Mouse (Mus musculus) hindbrain, embryonic 13.5 days (tissue): Measurements from ENCODE around the gene Ddx25. TPM values are rescaled to one million over a fixed set of nuclear protein-coding genes. Genes with fewer than 3 reads are reported as not detected.

Experiments
- ATAC-seq: fragments of 200-750 bp; cut with Nextera tagmentation; 2 replicates; pipeline ENCODE4 v1.8.0; 2017; ENCODE audit warnings: moderate TSS enrichment; ENCODE audit not compliant: low FRiP score
- H3K27ac ChIP-seq: fragments of 300-500 bp; sonication (generic); 2 replicates; pipeline ENCODE4 v1.5.1; 2015; ENCODE audit warnings: inconsistent platforms, mild to moderate bottlenecking, moderate library complexity
- H3K27me3 ChIP-seq: fragments of 300-500 bp; sonication (generic); 2 replicates; pipeline ENCODE4 v1.6.1; 2015; ENCODE audit warnings: mild to moderate bottlenecking, inconsistent platforms
- H3K36me3 ChIP-seq: fragments of 300-500 bp; sonication (generic); 2 replicates; pipeline ENCODE4 v1.6.1; 2015; ENCODE audit warnings: mild to moderate bottlenecking, inconsistent platforms
- H3K4me1 ChIP-seq: fragments of 300-500 bp; sonication (generic); replicated peaks from 2 replicates; pipeline ENCODE4 v1.6.1; 2015; ENCODE audit warnings: inconsistent platforms
- H3K4me2 ChIP-seq: fragments of 300-500 bp; sonication (generic); 2 replicates; pipeline ENCODE4 v1.6.1; 2015; ENCODE audit warnings: inconsistent platforms, mild to moderate bottlenecking, moderate library complexity
- H3K4me3 ChIP-seq: fragments of 300-500 bp; sonication (generic); 2 replicates; pipeline ENCODE4 v1.5.1; 2015; ENCODE audit warnings: mild to moderate bottlenecking, inconsistent platforms
- H3K9ac ChIP-seq: fragments of 300-500 bp; sonication (generic); 2 replicates; pipeline ENCODE4 v1.6.1; 2015; ENCODE audit warnings: mild to moderate bottlenecking, inconsistent platforms
- H3K9me3 ChIP-seq: fragments of 300-500 bp; sonication (generic); 2 replicates; pipeline ENCODE4 v1.6.1; 2016; ENCODE audit warnings: inconsistent platforms
- WGBS: fragments of 180-500 bp; shearing (Covaris S2); methylation state at CpG from one replicate; pipeline ENCODE4 v1.1.7; 2015; 5-methylcytosine and 5-hydroxymethylcytosine counted together
- polyA plus RNA-seq: library from polyadenylated mRNA; unstranded; fragments of >200 nt; fragmentation: Nextera tagmentation; extraction: Ambion mirVana; gene quantifications from 2 replicates; pipeline ENCODE4 v1.2.1, GENCODE M21; 2015

The Ddx25 gene
- polyA plus RNA-seq, 1 experiment from 2014 or later, result 23.5 TPM

DNA sequence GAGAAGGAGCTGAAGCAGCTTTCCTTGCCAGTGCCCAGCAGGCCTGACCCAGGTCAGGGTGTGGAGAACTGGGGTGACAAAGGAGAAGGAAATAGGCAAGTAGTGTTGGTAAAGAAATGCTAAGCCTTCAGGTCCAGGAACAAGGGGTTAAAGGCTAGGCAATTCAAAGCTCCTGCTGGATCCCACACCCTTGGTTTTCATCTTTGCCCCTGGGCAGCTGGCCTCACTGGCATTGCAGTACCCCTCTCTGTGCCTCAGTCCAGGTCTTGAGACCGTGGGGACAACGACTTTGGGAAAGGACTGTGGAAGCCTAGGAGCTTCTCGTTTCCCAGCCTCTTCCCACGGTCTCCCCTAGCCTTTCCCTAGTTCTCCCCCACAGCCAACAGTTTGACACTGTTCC, 44.4 kb downstream of the Ddx25 start:
- H3K9ac ChIP-seq, result no peak overlapping the region
- 87% methylated on average over 4 of the region's 4 CpGs for WGBS
- H3K36me3 ChIP-seq, result no peaks in the 10 kb centered on the region
- no peak overlapping the region for H3K27ac ChIP-seq
- H3K4me1 ChIP-seq, result no peaks in the 10 kb centered on the region
- H3K27me3 ChIP-seq, result peaks cover 14% of the 10 kb centered on the region; the same call in 1 of the 2 replicates
- no peak for ATAC-seq
- no peaks in the 10 kb centered on the region for H3K9me3 ChIP-seq
- no peak overlapping the region for H3K4me2 ChIP-seq
- no peak overlapping the region for H3K4me3 ChIP-seq

DNA sequence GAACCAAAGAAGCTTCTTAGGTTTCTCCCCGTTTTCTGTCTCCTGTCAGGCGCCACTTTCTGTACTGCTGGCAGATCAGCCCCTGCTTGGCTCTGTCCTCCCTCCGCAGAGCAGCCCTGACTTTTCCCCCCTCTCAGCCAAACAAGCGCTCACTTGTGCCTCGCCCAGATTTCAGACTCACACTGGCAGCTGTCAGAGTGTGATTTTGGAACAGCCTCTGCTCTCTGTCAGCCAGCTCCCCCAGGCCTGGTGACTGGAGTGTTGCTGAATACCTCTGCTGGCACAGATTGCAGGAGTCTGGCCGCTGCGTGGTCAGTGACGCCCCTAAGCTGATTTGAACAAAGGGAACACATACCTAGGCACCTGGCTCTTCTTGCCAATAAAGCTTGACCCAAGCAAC, 50.1 kb downstream of the Ddx25 start:
- H3K4me1 ChIP-seq, result peaks cover 5% of the 10 kb centered on the region; the same call in 1 of the 2 replicates
- H3K36me3 ChIP-seq, result peaks cover 9% of the 10 kb centered on the region
- H3K4me3 ChIP-seq, result no peak overlapping the region
- WGBS, result 64% methylated on average over 8 of the region's 8 CpGs
- H3K4me2 ChIP-seq, result no peak overlapping the region
- no peaks in the 10 kb centered on the region for H3K9me3 ChIP-seq
- 0 out of 2 replicates have a peak, but pooled peaks have one; percentile 41 for ATAC-seq
- H3K9ac ChIP-seq, result no peak overlapping the region
- no peak overlapping the region; the same call in 1 of the 2 replicates for H3K27ac ChIP-seq
- H3K27me3 ChIP-seq, result peaks cover 10% of the 10 kb centered on the region; the same call in 1 of the 2 replicates

DNA sequence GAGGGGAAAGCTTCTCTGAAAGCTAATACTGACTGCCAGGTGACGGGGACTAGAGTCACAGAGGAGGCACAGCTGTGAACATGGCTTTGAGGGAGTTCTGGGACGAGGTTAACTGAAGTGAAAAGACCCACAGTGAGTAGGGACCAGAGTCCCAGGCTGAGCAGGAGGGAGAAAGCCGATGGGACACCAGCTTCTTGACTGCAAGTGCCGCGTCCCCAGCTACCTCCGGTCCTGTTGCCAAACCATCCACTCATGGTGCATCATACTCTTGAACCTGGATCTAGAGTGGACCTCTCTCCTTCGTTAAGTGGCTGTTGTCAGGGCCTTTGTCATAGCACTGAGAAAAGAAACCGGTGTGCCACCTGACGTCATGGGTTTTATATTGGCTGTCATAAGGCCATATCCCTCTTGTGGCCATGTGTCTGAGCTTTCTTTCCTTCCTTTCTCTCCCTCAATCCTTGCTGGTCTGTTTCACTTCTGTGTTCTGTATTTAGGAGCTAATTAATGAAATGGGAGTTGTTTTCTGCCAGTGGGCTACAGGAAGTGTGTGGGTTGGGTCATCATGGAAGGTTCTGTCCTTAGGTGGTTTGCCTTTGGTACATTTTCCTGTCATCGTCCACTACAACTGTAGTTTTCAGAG, 55.8 kb downstream of the Ddx25 start:
- no peak overlapping the region for H3K4me2 ChIP-seq
- WGBS, result 90% methylated on average over 10 of the region's 10 CpGs
- no peak for ATAC-seq

DNA sequence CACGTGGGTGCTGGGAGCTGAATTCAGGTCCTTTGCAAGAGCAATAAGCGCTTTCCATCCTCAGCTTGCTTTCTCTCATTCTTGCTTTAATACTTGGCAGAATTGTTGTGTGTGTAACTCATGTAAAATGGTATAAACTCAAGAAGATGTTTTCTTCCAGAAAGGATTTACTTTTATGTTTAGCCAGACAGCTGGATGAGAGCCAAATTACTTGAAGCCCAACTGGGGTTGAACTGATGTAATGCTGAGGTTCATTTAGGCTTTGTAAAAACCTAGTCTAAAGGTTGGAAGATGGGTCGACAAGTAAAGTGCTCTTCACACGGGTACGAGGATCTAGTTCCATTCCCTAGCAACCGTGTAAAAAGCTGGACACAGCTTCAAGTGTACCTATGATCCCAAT, 58.4 kb downstream of the Ddx25 start:
- Histone ChIP-seq H3K27me3 (no peaks in the 10 kb centered on the region), H3K4me3 (no peak overlapping the region), H3K9ac (no peak overlapping the region), H3K9me3 (no peaks in the 10 kb centered on the region), H3K27ac (no peak overlapping the region), H3K4me2 (no peak overlapping the region), H3K36me3 (peaks cover 42% of the 10 kb centered on the region), H3K4me1 (peaks cover 9% of the 10 kb centered on the region)
- no peak for ATAC-seq
- WGBS, result 77% methylated on average over 6 of the region's 6 CpGs

More for the DNA sequence above, 55.8 kb downstream of the Ddx25 start:
- peaks cover 43% of the 10 kb centered on the region for H3K36me3 ChIP-seq
- H3K4me3 ChIP-seq, result no peak overlapping the region
- no peak overlapping the region for H3K9ac ChIP-seq
- H3K27ac ChIP-seq, result no peak overlapping the region
- H3K9me3 ChIP-seq, result no peaks in the 10 kb centered on the region
- no peaks in the 10 kb centered on the region for H3K27me3 ChIP-seq
- H3K4me1 ChIP-seq, result 0 out of 2 replicates have a peak, but pooled peaks cover 3% of the 10 kb centered on the region

DNA sequence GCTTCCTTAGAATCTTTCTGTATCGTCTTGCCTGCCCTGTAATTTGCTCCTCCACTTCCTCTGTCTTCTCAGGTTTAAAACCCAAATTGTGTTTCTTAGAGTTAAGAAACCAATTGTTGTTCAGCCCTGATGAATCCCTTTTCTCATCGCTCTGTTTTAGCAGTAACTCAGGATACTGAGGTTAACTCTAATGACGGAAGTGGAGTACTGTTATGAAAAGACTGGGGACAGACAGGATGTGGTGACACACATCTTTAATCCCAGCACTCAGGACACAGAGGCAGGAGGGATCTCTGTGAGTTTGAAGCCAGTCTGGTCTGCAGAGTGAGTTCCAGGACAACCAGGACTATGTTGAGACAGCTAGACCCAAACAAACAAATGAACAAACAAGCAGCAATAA, 62.9 kb downstream of the Ddx25 start:
- Histone ChIP-seq H3K4me3 (no peak overlapping the region), H3K9me3 (no peaks in the 10 kb centered on the region), H3K4me2 (no peak overlapping the region), H3K36me3 (peaks cover 34% of the 10 kb centered on the region), H3K9ac (no peak overlapping the region), H3K4me1 (peaks cover 9% of the 10 kb centered on the region), H3K27me3 (no peaks in the 10 kb centered on the region), H3K27ac (no peak overlapping the region)
- 69% methylated on average over 3 of the region's 3 CpGs for WGBS
- ATAC-seq, result no peak

DNA sequence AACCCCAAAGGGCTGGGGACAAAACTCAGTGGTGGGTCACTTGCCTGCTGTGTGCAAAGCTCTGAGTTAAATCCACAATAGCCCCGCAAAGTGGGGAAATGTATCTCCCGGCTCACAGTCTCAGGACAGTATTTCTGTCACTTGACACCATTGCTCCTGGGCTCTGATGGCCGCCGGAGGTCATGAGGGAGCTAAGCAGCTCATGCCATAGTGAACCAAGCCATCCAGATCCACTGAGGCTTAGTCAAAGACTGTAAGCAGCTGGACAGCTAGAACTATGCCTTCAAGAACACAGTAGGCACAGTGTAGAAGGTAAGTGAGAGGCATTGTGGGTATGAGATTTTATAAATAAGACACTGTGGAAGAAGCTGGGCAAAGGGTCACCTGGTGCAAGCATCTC, 63.4 kb downstream of the Ddx25 start:
- Histone ChIP-seq H3K9ac (no peak overlapping the region; the same call in 1 of the 2 replicates), H3K27ac (no peak overlapping the region), H3K4me1 (peaks cover 9% of the 10 kb centered on the region), H3K4me3 (no peak overlapping the region), H3K9me3 (no peaks in the 10 kb centered on the region), H3K27me3 (no peaks in the 10 kb centered on the region), H3K36me3 (peaks cover 29% of the 10 kb centered on the region), H3K4me2 (no peak overlapping the region)
- no peak for ATAC-seq
- WGBS, result 63% methylated on average over 4 of the region's 4 CpGs

DNA sequence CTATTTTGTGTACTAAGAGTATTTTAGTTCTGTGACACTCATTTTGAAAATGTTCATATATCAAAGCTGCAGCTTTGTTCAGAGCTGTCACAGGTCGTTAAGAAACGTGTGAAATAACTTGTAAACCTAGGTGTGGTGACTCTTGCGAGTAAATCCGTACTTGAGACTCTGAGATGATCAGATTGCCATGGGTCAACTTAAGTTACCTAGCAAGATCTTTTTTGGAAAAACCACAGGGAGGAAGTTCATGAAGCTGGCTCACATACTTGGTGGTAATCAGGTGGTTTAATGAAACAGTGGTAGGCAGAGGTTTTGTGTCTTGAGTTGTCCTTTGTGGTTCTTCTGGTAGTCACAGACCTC, 64.6 kb downstream of the Ddx25 start:
- WGBS, result 56% methylated on average over 4 of the region's 4 CpGs
- H3K27ac ChIP-seq, result no peak overlapping the region
- H3K4me1 ChIP-seq, result peaks cover 9% of the 10 kb centered on the region
- no peak overlapping the region for H3K4me3 ChIP-seq
- no peak overlapping the region for H3K4me2 ChIP-seq
- no peaks in the 10 kb centered on the region for H3K27me3 ChIP-seq
- H3K9me3 ChIP-seq, result no peaks in the 10 kb centered on the region
- ATAC-seq, result no peak
- peaks cover 35% of the 10 kb centered on the region for H3K36me3 ChIP-seq
- no peak overlapping the region for H3K9ac ChIP-seq

DNA sequence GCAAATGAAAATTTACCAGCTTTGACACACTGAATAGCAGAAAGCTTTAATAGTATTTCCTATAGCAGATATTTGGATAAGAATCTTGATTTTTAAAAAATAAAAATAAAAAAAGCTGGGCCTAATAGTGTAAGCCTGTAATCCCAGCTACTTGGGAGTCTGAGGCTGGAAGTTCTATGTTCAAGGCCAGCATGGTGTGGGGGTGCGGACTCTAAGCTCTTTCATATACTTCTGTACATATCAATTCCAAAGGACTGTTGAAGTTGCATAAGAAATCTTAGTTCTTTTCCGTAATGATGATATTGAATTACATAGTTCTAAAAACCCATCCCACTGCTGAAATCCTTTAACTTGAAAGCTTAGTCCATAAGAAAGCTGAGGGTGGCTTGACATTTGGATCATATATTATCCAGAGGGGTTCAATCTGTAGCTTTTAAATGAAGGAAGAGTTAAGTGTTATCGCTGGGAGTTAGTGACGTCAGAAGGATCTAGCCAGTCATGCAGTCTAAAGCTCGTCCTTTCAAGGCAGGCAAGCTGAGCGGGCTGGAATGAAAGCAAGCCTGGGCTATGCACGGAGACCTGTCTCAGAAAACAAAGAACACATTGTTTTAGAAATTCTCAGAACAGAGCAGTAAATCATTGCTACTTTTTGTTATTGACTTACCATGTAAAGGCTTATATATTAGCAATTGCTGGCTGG, 65.1 kb downstream of the Ddx25 start:
- Histone ChIP-seq H3K4me1 (peaks cover 9% of the 10 kb centered on the region), H3K4me3 (no peak overlapping the region), H3K27ac (no peak overlapping the region), H3K9me3 (no peaks in the 10 kb centered on the region), H3K4me2 (no peak overlapping the region), H3K27me3 (no peaks in the 10 kb centered on the region), H3K9ac (no peak overlapping the region), H3K36me3 (peaks cover 34% of the 10 kb centered on the region)
- no peak for ATAC-seq
- 49% methylated on average over 7 of the region's 7 CpGs for WGBS

DNA sequence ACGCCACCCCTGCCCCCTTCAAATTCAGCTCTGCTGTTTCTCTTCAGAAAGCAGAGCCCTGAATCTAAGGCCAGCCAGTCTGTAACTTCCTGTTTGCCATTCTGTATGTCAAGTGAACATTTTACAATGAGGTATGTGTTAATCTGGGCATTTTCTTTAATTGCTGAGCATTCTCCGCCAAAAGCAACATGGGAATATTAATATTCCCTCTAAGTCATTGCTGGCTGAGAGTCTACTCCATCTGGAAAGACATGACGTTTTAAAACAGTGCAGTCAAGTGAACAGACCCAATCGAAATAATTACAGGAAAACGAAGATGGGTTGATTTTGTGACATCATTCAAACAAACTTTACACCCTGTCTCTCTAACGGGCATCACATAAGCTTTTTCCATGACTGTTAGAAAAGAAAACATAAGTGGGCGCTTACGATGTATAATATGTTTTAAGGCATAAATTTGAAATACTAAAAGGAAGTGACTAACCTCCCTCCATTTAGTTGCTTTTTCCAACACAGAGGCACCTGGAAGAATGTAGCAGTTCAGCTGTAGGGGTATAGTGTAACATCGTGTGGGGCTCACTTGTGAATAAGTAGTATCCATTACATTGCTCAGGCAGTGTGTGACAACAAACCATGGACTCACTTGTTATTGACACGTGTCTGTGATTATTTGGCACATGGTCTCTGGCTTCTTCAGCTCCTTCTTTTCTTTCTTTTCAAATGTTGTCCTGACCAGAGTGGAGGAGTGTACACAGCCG, 67.0 kb downstream of the Ddx25 start:
- Histone ChIP-seq H3K27ac (no peak overlapping the region), H3K4me3 (no peak overlapping the region), H3K9me3 (no peaks in the 10 kb centered on the region), H3K27me3 (no peaks in the 10 kb centered on the region), H3K9ac (no peak overlapping the region), H3K4me2 (no peak overlapping the region), H3K36me3 (peaks cover 46% of the 10 kb centered on the region), H3K4me1 (peaks cover 7% of the 10 kb centered on the region)
- WGBS, result 81% methylated on average over 11 of the region's 11 CpGs
- ATAC-seq, result no peak

DNA sequence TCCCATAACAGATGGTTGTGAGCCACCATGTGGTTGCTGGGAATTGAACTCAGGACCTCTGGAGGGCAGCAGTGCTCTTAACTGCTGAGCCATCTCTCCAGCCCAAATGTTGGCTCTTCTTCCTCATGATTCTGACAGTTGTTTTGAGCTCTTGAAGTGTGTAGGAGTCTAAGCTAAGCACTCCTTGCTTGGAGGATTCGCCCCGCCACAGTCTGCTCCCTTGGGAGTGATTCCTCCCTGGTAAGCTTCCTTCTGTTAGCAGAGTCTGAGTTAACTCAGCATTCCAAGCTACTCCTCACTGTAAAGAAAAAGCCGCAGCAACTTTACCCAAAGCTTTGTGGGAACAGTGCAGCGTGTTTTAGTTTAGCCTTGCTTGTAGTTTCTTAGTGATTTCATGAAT, 69.8 kb downstream of the Ddx25 start:
- H3K4me2 ChIP-seq, result no peak overlapping the region
- H3K36me3 ChIP-seq, result peaks cover 60% of the 10 kb centered on the region
- no peak overlapping the region for H3K9ac ChIP-seq
- no peak overlapping the region for H3K27ac ChIP-seq
- no peak overlapping the region for H3K4me3 ChIP-seq
- no peaks in the 10 kb centered on the region for H3K9me3 ChIP-seq
- no peaks in the 10 kb centered on the region for H3K4me1 ChIP-seq
- ATAC-seq, result no peak
- 94% methylated on average over 4 of the region's 4 CpGs for WGBS
- no peaks in the 10 kb centered on the region for H3K27me3 ChIP-seq
